Mouse (Mus musculus) small intestine, adult 2 months (tissue): ENCODE measurements around the gene Anapc2.
A peak's percentile ranks its signal among the peaks of the same experiment; 100 is the strongest.

Experiments used
- CTCF ChIP-seq: fragments of 200-500 bp; IDR thresholded peaks from 2 replicates; pipeline ENCODE4 v1.5.1; 2012; ENCODE audit warnings: low read depth, mild to moderate bottlenecking, control low read depth, inconsistent platforms, low read length, moderate library complexity, mixed read lengths; ENCODE audit not compliant: insufficient replicate concordance, insufficient read length; ENCODE audit errors: extremely low read depth
- POLR2A ChIP-seq: fragments of 200-500 bp; IDR thresholded peaks from 2 replicates; pipeline ENCODE4 v1.6.1; 2012; ENCODE audit warnings: low read depth, mild to moderate bottlenecking, control low read depth, inconsistent platforms, low read length, moderate library complexity

DNA sequence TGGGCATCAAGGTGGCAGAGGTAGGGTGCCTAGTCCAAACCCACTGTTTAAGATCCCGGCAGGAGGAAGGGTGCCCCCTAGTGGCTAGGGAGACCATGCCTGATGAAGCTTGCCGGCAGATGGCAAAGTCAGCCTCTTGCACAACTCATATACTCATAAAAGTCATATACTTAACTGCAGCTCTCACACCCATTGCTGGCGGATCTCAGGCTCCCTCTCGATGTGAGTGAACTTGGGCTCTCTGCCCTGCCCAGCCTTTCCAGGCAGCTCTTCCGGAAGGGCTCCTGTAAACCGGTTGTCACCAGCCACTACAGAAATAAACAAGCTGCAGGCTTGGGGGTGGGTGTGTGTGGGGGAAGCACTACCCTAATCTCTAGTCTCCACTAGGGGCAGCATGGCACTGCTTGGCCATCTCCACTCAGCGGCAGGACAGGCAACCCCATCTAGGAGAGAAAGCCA, 43.8 kb upstream of the Anapc2 start:
- TF ChIP-seq CTCF = peak; percentile 78
- TF ChIP-seq POLR2A = 0 out of 2 replicates have a peak, but pooled peaks have one; percentile 32
